Mouse (Mus musculus) hindbrain, embryonic 15.5 days (tissue): ENCODE data around the gene Slc26a3. TPM values are rescaled to one million over a fixed set of nuclear protein-coding genes. Genes with fewer than 3 reads are reported as not detected.

Source experiments
- ATAC-seq: fragments of 200-750 bp; cut with Nextera tagmentation; 2 replicates; pipeline ENCODE4 v1.8.0; 2017; ENCODE audit warnings: low read depth, moderate number of reproducible peaks, moderate TSS enrichment; ENCODE audit not compliant: low FRiP score
- H3K27ac ChIP-seq: fragments of 300-500 bp; sonication (generic); replicated peaks from 2 replicates; pipeline ENCODE4 v1.5.1; 2015; ENCODE audit warnings: mild to moderate bottlenecking, inconsistent platforms
- H3K27me3 ChIP-seq: fragments of 300-500 bp; sonication (generic); 2 replicates; pipeline ENCODE4 v1.6.1; 2015; ENCODE audit warnings: control low read depth, inconsistent platforms
- H3K36me3 ChIP-seq: fragments of 300-500 bp; sonication (generic); 2 replicates; pipeline ENCODE4 v1.6.1; 2015; ENCODE audit warnings: control low read depth, inconsistent platforms
- H3K4me1 ChIP-seq: fragments of 300-500 bp; sonication (generic); replicated peaks from 2 replicates; pipeline ENCODE4 v1.6.1; 2015; ENCODE audit warnings: control low read depth, inconsistent platforms
- H3K4me2 ChIP-seq: fragments of 300-500 bp; sonication (generic); 2 replicates; pipeline ENCODE4 v1.6.1; 2015; ENCODE audit warnings: moderate library complexity, mild to moderate bottlenecking, inconsistent platforms
- H3K4me3 ChIP-seq: fragments of 300-500 bp; sonication (generic); 2 replicates; pipeline ENCODE4 v1.5.1; 2015; ENCODE audit warnings: mild to moderate bottlenecking, inconsistent platforms
- H3K9ac ChIP-seq: fragments of 300-500 bp; sonication (generic); 2 replicates; pipeline ENCODE4 v1.6.1; 2015; ENCODE audit warnings: inconsistent platforms
- H3K9me3 ChIP-seq: fragments of 300-500 bp; sonication (generic); 2 replicates; pipeline ENCODE4 v1.6.1; 2016; ENCODE audit warnings: control low read depth, inconsistent platforms
- WGBS: fragments of 180-500 bp; shearing (Covaris S2); methylation state at CpG from one replicate; pipeline ENCODE4 v1.1.7; 2015; 5-methylcytosine and 5-hydroxymethylcytosine counted together
- polyA plus RNA-seq: library from polyadenylated mRNA; unstranded; fragments of >200 nt; fragmentation: Nextera tagmentation; extraction: Ambion mirVana; gene quantifications from 2 replicates; pipeline ENCODE4 v1.2.1, GENCODE M21; 2015

Slc26a3 gene
- polyA plus RNA-seq, 1 experiment from 2014 or later = not detected

GRCm38 (mm10) chr12:31380878-31381277 lies 9.8 kb upstream of the Slc26a3 start:
- H3K9ac ChIP-seq = no peak overlapping the region
- H3K27me3 ChIP-seq = no peaks in the 10 kb centered on the region
- no peaks in the 10 kb centered on the region for H3K36me3 ChIP-seq
- no peak overlapping the region for H3K4me3 ChIP-seq
- no peak overlapping the region for H3K4me2 ChIP-seq
- no peak overlapping the region for H3K27ac ChIP-seq
- no peaks in the 10 kb centered on the region for H3K9me3 ChIP-seq
- ATAC-seq = no peak; the same call in 1 of the 2 replicates
- WGBS = 13% methylated on average over 2 of the region's 2 CpGs
- H3K4me1 ChIP-seq = peaks cover 6% of the 10 kb centered on the region

- H3K9me3 ChIP-seq = no peaks in the 10 kb centered on the region
- no peak overlapping the region for H3K27ac ChIP-seq
- ATAC-seq = no peak
- no peak overlapping the region for H3K4me2 ChIP-seq
- WGBS = 73% methylated on average over 2 of the region's 2 CpGs
- H3K4me1 ChIP-seq = no peaks in the 10 kb centered on the region
- no peaks in the 10 kb centered on the region for H3K36me3 ChIP-seq
- H3K9ac ChIP-seq = no peak overlapping the region
- no peaks in the 10 kb centered on the region for H3K27me3 ChIP-seq
- no peak overlapping the region for H3K4me3 ChIP-seq
Observed at GRCm38 (mm10) chr12:31382451-31382850, 8.2 kb upstream of the Slc26a3 start.

- Histone ChIP-seq H3K4me3 (no peak overlapping the region), H3K9ac (no peak overlapping the region), H3K4me1 (no peaks in the 10 kb centered on the region), H3K27me3 (no peaks in the 10 kb centered on the region), H3K4me2 (no peak overlapping the region), H3K27ac (no peak overlapping the region), H3K36me3 (no peaks in the 10 kb centered on the region), H3K9me3 (no peaks in the 10 kb centered on the region)
- no peak for ATAC-seq
- 71% methylated on average over 3 of the region's 3 CpGs for WGBS
Observed at GRCm38 (mm10) chr12:31387303-31387702, 3.4 kb upstream of the Slc26a3 start.

GRCm38 (mm10) chr12:31391696-31392095 lies 1.0 kb downstream of the Slc26a3 start:
- no peak overlapping the region for H3K4me2 ChIP-seq
- H3K27ac ChIP-seq = no peak overlapping the region
- H3K4me1 ChIP-seq = no peaks in the 10 kb centered on the region
- no peak overlapping the region for H3K4me3 ChIP-seq
- H3K27me3 ChIP-seq = no peaks in the 10 kb centered on the region
- no peak for ATAC-seq
- no peak overlapping the region for H3K9ac ChIP-seq
- no peaks in the 10 kb centered on the region for H3K9me3 ChIP-seq
- H3K36me3 ChIP-seq = no peaks in the 10 kb centered on the region
- WGBS = 92% methylated on average over 12 of the region's 12 CpGs

- no peak for ATAC-seq
- Histone ChIP-seq H3K4me3 (no peak overlapping the region), H3K9ac (no peak overlapping the region), H3K36me3 (no peaks in the 10 kb centered on the region), H3K4me1 (no peaks in the 10 kb centered on the region), H3K4me2 (no peak overlapping the region), H3K9me3 (no peaks in the 10 kb centered on the region), H3K27me3 (no peaks in the 10 kb centered on the region), H3K27ac (no peak overlapping the region)
- WGBS = 100% methylated on average over 1 of the region's 1 CpGs
Observed at GRCm38 (mm10) chr12:31395895-31396294, 5.2 kb downstream of the Slc26a3 start.

GRCm38 (mm10) chr12:31397709-31398108 lies 7.0 kb downstream of the Slc26a3 start:
- H3K4me2 ChIP-seq = no peak overlapping the region
- no peaks in the 10 kb centered on the region for H3K36me3 ChIP-seq
- 94% methylated on average over 4 of the region's 4 CpGs for WGBS
- H3K27ac ChIP-seq = no peak overlapping the region
- no peak overlapping the region for H3K4me3 ChIP-seq
- ATAC-seq = no peak
- no peaks in the 10 kb centered on the region for H3K9me3 ChIP-seq
- no peaks in the 10 kb centered on the region for H3K4me1 ChIP-seq
- H3K27me3 ChIP-seq = no peaks in the 10 kb centered on the region
- no peak overlapping the region for H3K9ac ChIP-seq

- Histone ChIP-seq H3K36me3 (no peaks in the 10 kb centered on the region), H3K27ac (no peak overlapping the region), H3K4me3 (no peak overlapping the region), H3K9ac (no peak overlapping the region), H3K4me1 (no peaks in the 10 kb centered on the region), H3K9me3 (no peaks in the 10 kb centered on the region), H3K27me3 (no peaks in the 10 kb centered on the region), H3K4me2 (no peak overlapping the region)
- no peak for ATAC-seq
- WGBS = 89% methylated on average over 1 of the region's 1 CpGs
Observed at GRCm38 (mm10) chr12:31400821-31401220, 10.2 kb downstream of the Slc26a3 start.

GRCm38 (mm10) chr12:31401930-31402329 lies 11.3 kb downstream of the Slc26a3 start:
- no peak for ATAC-seq

GRCm38 (mm10) chr12:31404575-31405240 lies 14.0 kb downstream of the Slc26a3 start:
- WGBS = 78% methylated on average over 5 of the region's 5 CpGs
- Histone ChIP-seq H3K27me3 (no peaks in the 10 kb centered on the region), H3K27ac (no peak overlapping the region), H3K4me3 (no peak overlapping the region), H3K4me1 (no peaks in the 10 kb centered on the region), H3K4me2 (no peak overlapping the region), H3K9ac (no peak overlapping the region), H3K9me3 (no peaks in the 10 kb centered on the region), H3K36me3 (no peaks in the 10 kb centered on the region)
- no peak for ATAC-seq

More at GRCm38 (mm10) chr12:31401930-31402329, 11.3 kb downstream of the Slc26a3 start:
- Histone ChIP-seq H3K27ac (no peak overlapping the region), H3K36me3 (no peaks in the 10 kb centered on the region), H3K4me1 (no peaks in the 10 kb centered on the region), H3K9ac (no peak overlapping the region), H3K9me3 (no peaks in the 10 kb centered on the region), H3K27me3 (no peaks in the 10 kb centered on the region), H3K4me3 (no peak overlapping the region), H3K4me2 (no peak overlapping the region)
- 89% methylated on average over 6 of the region's 6 CpGs for WGBS

GRCm38 (mm10) chr12:31415971-31416370 lies 25.3 kb downstream of the Slc26a3 start:
- 78% methylated on average over 2 of the region's 2 CpGs for WGBS
- no peaks in the 10 kb centered on the region for H3K9me3 ChIP-seq
- H3K4me2 ChIP-seq = no peak overlapping the region
- H3K4me3 ChIP-seq = no peak overlapping the region
- no peaks in the 10 kb centered on the region for H3K4me1 ChIP-seq
- H3K27ac ChIP-seq = no peak overlapping the region
- no peaks in the 10 kb centered on the region for H3K27me3 ChIP-seq
- H3K36me3 ChIP-seq = no peaks in the 10 kb centered on the region
- no peak overlapping the region for H3K9ac ChIP-seq
- ATAC-seq = no peak

GRCm38 (mm10) chr12:31421901-31422574 lies 31.4 kb downstream of the Slc26a3 start:
- no peak overlapping the region for H3K9ac ChIP-seq
- 78% methylated on average over 3 of the region's 3 CpGs for WGBS
- ATAC-seq = no peak

GRCm38 (mm10) chr12:31437791-31438190 lies 47.1 kb downstream of the Slc26a3 start:
- no peak overlapping the region for H3K9ac ChIP-seq
- no peaks in the 10 kb centered on the region for H3K27me3 ChIP-seq
- H3K36me3 ChIP-seq = no peaks in the 10 kb centered on the region
- no peak for ATAC-seq
- H3K4me1 ChIP-seq = no peaks in the 10 kb centered on the region
- no peak overlapping the region for H3K27ac ChIP-seq
- H3K9me3 ChIP-seq = no peaks in the 10 kb centered on the region
- H3K4me2 ChIP-seq = no peak overlapping the region
- WGBS = 80% methylated on average over 6 of the region's 6 CpGs
- H3K4me3 ChIP-seq = no peak overlapping the region

More at GRCm38 (mm10) chr12:31421901-31422574, 31.4 kb downstream of the Slc26a3 start:
- no peaks in the 10 kb centered on the region for H3K4me1 ChIP-seq
- H3K36me3 ChIP-seq = no peaks in the 10 kb centered on the region
- H3K9me3 ChIP-seq = no peaks in the 10 kb centered on the region
- H3K4me2 ChIP-seq = no peak overlapping the region
- no peaks in the 10 kb centered on the region for H3K27me3 ChIP-seq
- no peak overlapping the region for H3K27ac ChIP-seq
- H3K4me3 ChIP-seq = no peak overlapping the region
